Mouse (Mus musculus): ENCODE measurements around the gene Slc13a3. TPM values are rescaled to one million over a fixed set of nuclear protein-coding genes. Genes with fewer than 3 reads are reported as not detected.
A peak's percentile ranks its signal among the peaks of the same experiment; 100 is the strongest.

The Slc13a3 gene
- polyA plus RNA-seq, 1 experiment from 2014 or later: 0.24 TPM

DNA sequence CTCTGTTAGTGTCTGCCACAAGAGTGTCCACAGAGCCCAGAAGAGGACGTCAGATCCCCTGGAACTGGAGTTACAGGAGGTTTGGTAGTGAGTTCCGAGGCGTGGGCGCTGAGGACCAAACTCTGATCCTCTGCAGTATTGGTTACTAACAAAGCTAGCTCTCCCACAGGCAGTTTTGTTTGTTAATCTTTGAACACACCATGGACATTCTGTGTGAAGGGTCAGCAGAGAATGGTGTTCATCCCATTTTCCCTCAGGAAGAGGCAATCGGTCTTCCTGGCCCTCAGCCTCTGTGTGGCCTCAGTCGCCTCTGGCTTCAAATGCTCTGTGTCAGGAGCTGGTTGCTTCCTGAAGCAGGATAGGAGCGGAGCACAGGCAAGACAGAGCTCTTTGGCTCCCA lies 2.4 kb upstream of the Slc13a3 start:
- H3K4me3 ChIP-seq: no peak overlapping the region
- H3K36me3 ChIP-seq: no peaks in the 10 kb centered on the region
- no peak overlapping the region for H3K27ac ChIP-seq
- no peak overlapping the region for H3K4me2 ChIP-seq
- WGBS: 70% methylated on average over 7 of the region's 7 CpGs
- no peak for ATAC-seq (replicated peaks; ENCODE audit: insufficient number of reproducible peaks, insufficient read depth, low FRiP score, low read depth)
- H3K9me3 ChIP-seq (replicated peaks): no peaks in the 10 kb centered on the region
- H3K4me1 ChIP-seq (replicated peaks): peaks cover 4% of the 10 kb centered on the region; the same call in 1 of the 2 replicates
- peaks cover 44% of the 10 kb centered on the region for H3K27me3 ChIP-seq
- no peak overlapping the region for H3K9ac ChIP-seq

GRCm38 (mm10) chr2:165471943-165472342 lies 1.1 kb downstream of the Slc13a3 start:
- Histone ChIP-seq H3K4me2 (no peak overlapping the region), H3K4me1 (replicated peaks) (peaks cover 8% of the 10 kb centered on the region; the same call in 1 of the 2 replicates), H3K27ac (no peak overlapping the region), H3K4me3 (no peak overlapping the region), H3K9me3 (replicated peaks) (no peaks in the 10 kb centered on the region), H3K27me3 (peaks cover 58% of the 10 kb centered on the region), H3K36me3 (no peaks in the 10 kb centered on the region), H3K9ac (no peak overlapping the region)
- 70% methylated on average over 11 of the region's 11 CpGs for WGBS
- no peak for ATAC-seq (replicated peaks; ENCODE audit: insufficient number of reproducible peaks, insufficient read depth, low FRiP score, low read depth)

DNA sequence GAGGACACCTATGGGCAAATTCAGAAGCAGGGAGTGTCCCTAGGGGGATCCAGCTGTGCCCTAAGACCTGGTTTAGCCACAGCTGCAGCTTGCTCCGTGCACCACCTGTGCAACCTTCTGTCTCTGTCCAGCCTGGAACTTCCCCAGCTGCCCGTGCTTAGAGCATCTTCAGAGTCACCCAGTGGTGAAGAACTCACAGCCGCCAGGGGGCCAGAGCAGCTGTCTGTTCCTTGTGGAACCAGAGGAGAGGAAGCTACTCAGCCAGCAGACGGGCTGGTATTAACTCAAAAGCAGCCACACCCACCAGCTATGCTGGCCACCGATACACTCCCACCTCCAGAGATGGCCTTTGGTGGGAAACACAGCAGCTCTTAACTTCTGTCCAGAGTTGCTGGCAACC lies 2.9 kb downstream of the Slc13a3 start:
- peaks cover 58% of the 10 kb centered on the region for H3K27me3 ChIP-seq
- H3K36me3 ChIP-seq: no peaks in the 10 kb centered on the region
- H3K9ac ChIP-seq: no peak overlapping the region
- H3K4me1 ChIP-seq (replicated peaks): peaks cover 8% of the 10 kb centered on the region; the same call in 1 of the 2 replicates
- no peak for ATAC-seq (replicated peaks; ENCODE audit: insufficient number of reproducible peaks, insufficient read depth, low FRiP score, low read depth)
- 26% methylated on average over 5 of the region's 5 CpGs for WGBS
- no peak overlapping the region for H3K4me2 ChIP-seq
- H3K27ac ChIP-seq: no peak overlapping the region
- no peaks in the 10 kb centered on the region for H3K9me3 ChIP-seq (replicated peaks)
- H3K4me3 ChIP-seq: no peak overlapping the region

DNA sequence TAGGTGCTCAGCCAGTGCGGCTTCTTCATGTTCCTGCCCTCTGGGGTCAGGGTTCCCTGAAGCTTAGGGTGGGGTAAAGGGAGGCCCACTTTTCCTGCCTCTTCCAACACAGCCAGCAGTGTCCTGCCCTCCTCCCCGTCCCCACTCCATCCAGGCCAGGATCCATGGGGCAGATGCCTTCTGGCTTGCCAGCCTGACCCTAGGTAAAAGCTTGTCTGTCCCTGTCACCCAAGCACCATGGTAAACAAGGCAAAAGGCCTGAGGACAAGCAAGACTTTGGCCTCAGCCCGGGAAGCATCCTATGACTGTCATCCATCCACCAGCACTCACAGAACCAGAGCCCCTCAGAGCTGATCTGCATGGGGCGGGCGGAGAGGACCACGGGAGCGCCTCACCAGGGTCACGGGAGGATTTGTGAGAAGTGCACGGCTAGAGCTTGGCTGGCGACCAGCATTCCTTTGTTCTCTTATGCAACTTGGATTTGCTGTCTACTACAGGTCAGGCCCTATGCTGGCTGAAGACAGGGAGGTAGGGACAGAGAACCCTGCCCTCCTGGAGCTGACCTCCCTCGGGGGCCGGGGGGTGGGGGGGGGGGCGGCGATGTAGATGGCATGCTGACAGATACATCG lies 5.1 kb downstream of the Slc13a3 start:
- Histone ChIP-seq H3K4me1 (replicated peaks) (peaks cover 5% of the 10 kb centered on the region; the same call in 1 of the 2 replicates), H3K9ac (no peak overlapping the region), H3K27me3 (peaks cover 48% of the 10 kb centered on the region), H3K36me3 (no peaks in the 10 kb centered on the region), H3K4me3 (no peak overlapping the region), H3K4me2 (no peak overlapping the region), H3K9me3 (replicated peaks) (no peaks in the 10 kb centered on the region), H3K27ac (no peak overlapping the region)
- ATAC-seq (replicated peaks; ENCODE audit: insufficient number of reproducible peaks, insufficient read depth, low FRiP score, low read depth): 0 out of 2 replicates have a peak, but pooled peaks have one; percentile 31
- WGBS: 43% methylated on average over 15 of the region's 15 CpGs

GRCm38 (mm10) chr2:165459663-165460062 lies 13.4 kb downstream of the Slc13a3 start:
- H3K27me3 ChIP-seq: peaks cover 17% of the 10 kb centered on the region; the same call in 1 of the 2 replicates
- no peak overlapping the region for H3K27ac ChIP-seq
- H3K4me1 ChIP-seq (replicated peaks): no peaks in the 10 kb centered on the region
- WGBS: 23% methylated on average over 7 of the region's 7 CpGs
- H3K9me3 ChIP-seq (replicated peaks): no peaks in the 10 kb centered on the region
- no peak overlapping the region for H3K4me3 ChIP-seq
- ATAC-seq (replicated peaks; ENCODE audit: insufficient number of reproducible peaks, insufficient read depth, low FRiP score, low read depth): no peak
- H3K4me2 ChIP-seq: no peak overlapping the region
- H3K9ac ChIP-seq: no peak overlapping the region
- no peaks in the 10 kb centered on the region for H3K36me3 ChIP-seq

DNA sequence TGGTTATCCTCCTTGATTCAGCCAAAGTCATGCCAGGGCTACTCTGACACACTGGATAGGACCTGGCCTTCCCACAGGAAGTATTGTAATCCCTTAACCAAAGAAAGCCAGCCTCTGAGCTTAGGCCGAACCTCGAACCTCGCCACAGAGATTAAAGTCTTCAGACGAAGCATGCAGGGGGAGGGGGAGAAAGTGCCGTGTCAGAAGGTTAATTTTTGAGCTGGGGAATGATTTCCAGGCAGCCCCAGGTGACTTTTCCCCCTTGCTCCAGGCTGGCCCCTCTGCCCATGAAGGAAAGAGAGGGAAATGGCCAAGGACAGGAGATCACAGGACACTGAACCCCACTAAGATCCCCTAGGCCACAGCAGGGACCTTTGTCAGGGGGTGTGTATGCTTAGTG lies 14.8 kb downstream of the Slc13a3 start:
- Histone ChIP-seq H3K4me1 (replicated peaks) (no peaks in the 10 kb centered on the region), H3K27me3 (0 out of 2 replicates have a peak, but pooled peaks cover 13% of the 10 kb centered on the region), H3K4me3 (no peak overlapping the region), H3K4me2 (no peak overlapping the region), H3K9ac (no peak overlapping the region), H3K9me3 (replicated peaks) (no peaks in the 10 kb centered on the region), H3K36me3 (no peaks in the 10 kb centered on the region), H3K27ac (no peak overlapping the region)
- ATAC-seq (replicated peaks; ENCODE audit: insufficient number of reproducible peaks, insufficient read depth, low FRiP score, low read depth): no peak
- WGBS: 60% methylated on average over 5 of the region's 5 CpGs

DNA sequence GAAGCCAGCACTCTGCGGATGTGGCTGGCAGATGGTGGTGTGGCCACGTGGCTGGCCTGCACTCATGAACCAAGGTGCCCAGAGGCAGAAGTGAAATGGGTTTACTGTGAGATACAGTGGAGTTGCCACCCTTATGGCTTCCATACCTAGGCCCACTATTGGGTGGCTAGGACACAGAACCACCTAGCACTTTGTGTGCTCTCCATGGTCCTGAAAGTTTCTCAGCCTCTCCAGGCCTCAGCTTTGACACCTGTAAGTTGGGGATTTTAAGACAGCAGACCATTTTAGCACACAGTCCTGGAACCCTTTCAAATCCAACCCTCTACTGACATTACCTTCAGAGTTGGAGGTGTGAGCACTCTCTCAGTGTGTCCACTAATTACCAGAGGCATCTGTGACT lies 16.3 kb downstream of the Slc13a3 start:
- Histone ChIP-seq H3K4me3 (no peak overlapping the region), H3K4me1 (replicated peaks) (no peaks in the 10 kb centered on the region), H3K36me3 (no peaks in the 10 kb centered on the region), H3K27ac (no peak overlapping the region), H3K9ac (no peak overlapping the region), H3K27me3 (0 out of 2 replicates have a peak, but pooled peaks cover 11% of the 10 kb centered on the region), H3K9me3 (replicated peaks) (no peaks in the 10 kb centered on the region), H3K4me2 (no peak overlapping the region)
- ATAC-seq (replicated peaks; ENCODE audit: insufficient number of reproducible peaks, insufficient read depth, low FRiP score, low read depth): no peak
- WGBS: 48% methylated on average over 2 of the region's 2 CpGs

GRCm38 (mm10) chr2:165452730-165453693 lies 20.0 kb downstream of the Slc13a3 start:
- H3K9me3 ChIP-seq (replicated peaks): no peaks in the 10 kb centered on the region
- no peaks in the 10 kb centered on the region for H3K4me1 ChIP-seq (replicated peaks)
- WGBS: 69% methylated on average over 12 of the region's 12 CpGs
- H3K27me3 ChIP-seq: peaks cover 5% of the 10 kb centered on the region; the same call in 1 of the 2 replicates
- no peak overlapping the region for H3K27ac ChIP-seq
- ATAC-seq (replicated peaks; ENCODE audit: insufficient number of reproducible peaks, insufficient read depth, low FRiP score, low read depth): no peak
- no peak overlapping the region for H3K9ac ChIP-seq
- H3K36me3 ChIP-seq: no peaks in the 10 kb centered on the region
- no peak overlapping the region for H3K4me3 ChIP-seq
- H3K4me2 ChIP-seq: no peak overlapping the region

DNA sequence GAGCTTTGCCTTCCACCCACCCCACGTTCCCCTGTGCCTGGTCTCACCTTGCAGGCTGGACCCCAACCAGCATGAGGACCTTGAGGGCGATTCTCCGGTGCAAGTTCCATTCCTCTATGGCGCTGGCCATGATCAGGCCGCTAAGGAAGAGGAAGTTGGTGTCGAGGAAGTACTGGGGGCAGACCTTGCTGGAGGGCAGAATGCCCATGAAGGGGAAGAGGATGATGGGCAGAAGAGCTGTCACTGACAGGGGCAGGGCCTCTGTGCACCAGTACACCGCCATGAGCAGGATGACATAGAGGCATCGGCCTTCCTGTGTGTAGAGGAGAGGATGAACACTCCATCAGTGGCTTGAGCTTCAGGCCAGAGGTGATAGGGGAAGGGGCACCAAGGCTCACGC lies 24.6 kb downstream of the Slc13a3 start:
- no peak overlapping the region for H3K27ac ChIP-seq
- WGBS: 76% methylated on average over 9 of the region's 9 CpGs
- H3K4me3 ChIP-seq: no peak overlapping the region
- no peaks in the 10 kb centered on the region for H3K4me1 ChIP-seq (replicated peaks)
- H3K9ac ChIP-seq: no peak overlapping the region
- ATAC-seq (replicated peaks; ENCODE audit: insufficient number of reproducible peaks, insufficient read depth, low FRiP score, low read depth): no peak
- no peaks in the 10 kb centered on the region for H3K9me3 ChIP-seq (replicated peaks)
- H3K36me3 ChIP-seq: no peaks in the 10 kb centered on the region
- H3K27me3 ChIP-seq: no peaks in the 10 kb centered on the region; the same call in 1 of the 2 replicates
- no peak overlapping the region for H3K4me2 ChIP-seq

DNA sequence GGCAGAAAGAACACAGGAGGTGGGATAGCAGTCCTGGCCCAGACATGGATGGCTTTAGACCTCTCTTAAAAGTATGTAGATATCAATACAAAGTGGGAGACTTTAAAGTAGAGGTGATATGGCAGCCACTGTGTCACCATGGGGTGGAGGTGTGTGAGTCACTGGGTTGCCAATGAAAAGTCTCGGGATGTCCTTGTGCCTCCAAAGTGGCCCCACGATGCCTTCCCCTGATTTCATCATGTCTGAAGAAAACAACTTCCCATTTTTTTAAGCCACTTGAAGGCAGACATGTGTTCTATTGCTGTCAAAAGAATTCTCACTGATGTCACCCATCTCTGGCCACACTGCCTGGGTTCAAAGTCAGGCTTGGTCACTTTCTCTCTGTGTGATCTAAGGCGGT lies 28.2 kb downstream of the Slc13a3 start:
- H3K4me2 ChIP-seq: no peak overlapping the region
- 62% methylated on average over 3 of the region's 3 CpGs for WGBS
- no peak overlapping the region for H3K9ac ChIP-seq
- ATAC-seq (replicated peaks; ENCODE audit: insufficient number of reproducible peaks, insufficient read depth, low FRiP score, low read depth): no peak
- H3K27me3 ChIP-seq: no peaks in the 10 kb centered on the region; the same call in 1 of the 2 replicates
- no peak overlapping the region for H3K27ac ChIP-seq
- no peaks in the 10 kb centered on the region for H3K9me3 ChIP-seq (replicated peaks)
- H3K4me3 ChIP-seq: no peak overlapping the region
- no peaks in the 10 kb centered on the region for H3K36me3 ChIP-seq
- no peaks in the 10 kb centered on the region for H3K4me1 ChIP-seq (replicated peaks)

DNA sequence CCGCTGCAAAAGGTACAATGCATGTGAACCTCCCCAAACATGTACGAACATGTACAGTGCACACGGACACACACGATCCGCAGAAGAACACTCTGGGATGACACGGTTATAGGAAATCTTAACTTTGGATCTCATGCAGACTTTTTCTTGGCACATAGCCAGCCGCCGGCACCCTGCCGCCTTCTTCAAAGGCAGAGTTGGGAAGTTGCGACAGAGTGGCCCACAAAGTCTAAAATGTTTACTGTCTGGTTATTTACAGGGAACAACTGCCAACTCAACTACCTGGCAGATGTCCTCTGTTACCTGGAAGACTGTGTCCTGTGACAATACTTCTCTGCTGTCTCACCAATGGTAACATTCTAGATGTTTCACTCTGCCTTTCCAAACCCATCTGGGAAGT lies 30.0 kb downstream of the Slc13a3 start:
- no peak overlapping the region for H3K4me2 ChIP-seq
- no peaks in the 10 kb centered on the region for H3K36me3 ChIP-seq
- no peak for ATAC-seq (replicated peaks; ENCODE audit: insufficient number of reproducible peaks, insufficient read depth, low FRiP score, low read depth)
- WGBS: 75% methylated on average over 10 of the region's 10 CpGs
- no peaks in the 10 kb centered on the region for H3K4me1 ChIP-seq (replicated peaks)
- H3K9ac ChIP-seq: no peak overlapping the region
- no peak overlapping the region for H3K4me3 ChIP-seq
- H3K9me3 ChIP-seq (replicated peaks): no peaks in the 10 kb centered on the region
- no peak overlapping the region for H3K27ac ChIP-seq
- H3K27me3 ChIP-seq: peaks cover 6% of the 10 kb centered on the region; the same call in 1 of the 2 replicates
